Mouse (Mus musculus): ENCODE data around the gene Irak1.

Irak1 gene

GRCm38 (mm10) chrX:73966248-73967176 is 57.2 kb downstream of the Irak1 start, which contains the start of gene Hcfc1:
Gene Hcfc1, minus strand, starts transcription at chrX:73966357.
- peak; percentile 60 to 88 for DNase-seq (ENCODE audit: low spot score in 2 of 2)

GRCm38 (mm10) chrX:73965307-73965706 is 58.4 kb downstream of the Irak1 start:
- peak in 1 of 2 experiments; percentile 19 for DNase-seq (ENCODE audit: low spot score in 2 of 2)

GRCm38 (mm10) chrX:73964363-73964762 is 59.4 kb downstream of the Irak1 start:
- no peak for DNase-seq (ENCODE audit: low spot score in 2 of 2)

Data from urinary bladder, adult 18-20 months (tissue).